Mouse (Mus musculus) heart, embryonic 14.5 days (tissue): ENCODE results near the gene Fam184b. TPM values are rescaled to one million over a fixed set of nuclear protein-coding genes. Genes with fewer than 3 reads are reported as not detected.

Experiments
- polyA plus RNA-seq: library from polyadenylated mRNA; unstranded; fragments of >200 nt; fragmentation: Nextera tagmentation; extraction: Ambion mirVana; gene quantifications from 2 replicates; pipeline ENCODE4 v1.2.1, GENCODE M21; 2014

The Fam184b gene
- polyA plus RNA-seq, 1 experiment from 2014 or later = 0.34 TPM

Other genes with a start within 250 kb of the Fam184b start
- gene Qdpr, start 189.4 kb downstream of the Fam184b start, polyA plus RNA-seq = 86.7 and 88.0 TPM in 2 replicates
- not detected in 2 replicates for gene Clrn2, start 185.9 kb downstream of the Fam184b start, polyA plus RNA-seq
- 70.5 and 70.6 TPM in 2 replicates for gene Lap3, start 146.2 kb downstream of the Fam184b start, polyA plus RNA-seq
- 175 and 193 TPM in 2 replicates for gene Med28, start 119.4 kb downstream of the Fam184b start, polyA plus RNA-seq
- 29.1 and 32.3 TPM in 2 replicates for gene Ncapg, start 30.3 kb upstream of the Fam184b start, polyA plus RNA-seq
- gene Lcorl, start 218.0 kb upstream of the Fam184b start, polyA plus RNA-seq = 24.3 and 26.6 TPM in 2 replicates